8 mouse cellular contexts compared by ENCODE assay signal in genomic region chrX:71052481-71053216, GRCm38 (mm10). TPM values are rescaled to one million over a fixed set of nuclear protein-coding genes. Genes with fewer than 3 reads are reported as not detected.
A peak's percentile ranks its signal among the peaks of the same experiment; 100 is the strongest.
DNase-seq lines count a peak whose midpoint lies in the region; ATAC-seq and TF ChIP-seq lines count a peak whose summit lies in the region.

No protein-coding gene starts in this region.

- H3K27me3 ChIP-seq in forebrain, embryonic 10.5 days (ENCODE audit: poor library complexity, severe bottlenecking) = peaks cover 66% of the 10 kb centered on the region
- H3K27me3 ChIP-seq in intestine, embryonic 14.5 days (replicated peaks; ENCODE audit: control insufficient read depth, insufficient read depth, low read length) = peaks cover 47% of the 10 kb centered on the region
- no peaks in the 10 kb centered on the region for H3K27me3 ChIP-seq in lung, postnatal 0 days (replicated peaks; ENCODE audit: insufficient read depth, low read length)

- peak; percentile 44 for DNase-seq in cerebellum, adult 11-12 months
- peak; percentile 5 for DNase-seq in MEL-GATA-1-ER (ENCODE audit: extremely low read depth, low read depth)
- DNase-seq in forebrain, embryonic 10.5 days (ENCODE audit: extremely low spot score, low spot score) = no peak
- no peak for DNase-seq in intestine, embryonic 14.5 days (ENCODE audit: low spot score)
- DNase-seq in lung, postnatal 0 days (ENCODE audit: low spot score) = peak; percentile 51
- peak; percentile 13 for DNase-seq in right cerebral cortex, postnatal 4 days
- no peak for DNase-seq in adrenal gland, adult 8-10 months

- no peaks in the 10 kb centered on the region for H3K9me3 ChIP-seq in forebrain, embryonic 10.5 days
- no peaks in the 10 kb centered on the region for H3K9me3 ChIP-seq in intestine, embryonic 14.5 days (ENCODE audit: control insufficient read depth, low read length)
- H3K9me3 ChIP-seq in lung, postnatal 0 days (ENCODE audit: low read length) = no peaks in the 10 kb centered on the region

- no peak overlapping the region for H3K9ac ChIP-seq in intestine, embryonic 14.5 days (ENCODE audit: low read length)
- H3K9ac ChIP-seq in lung, postnatal 0 days (replicated peaks; ENCODE audit: low read depth) = no peak overlapping the region

- peaks cover 32% of the 10 kb centered on the region for H3K4me1 ChIP-seq in forebrain, embryonic 10.5 days
- no peaks in the 10 kb centered on the region for H3K4me1 ChIP-seq in intestine, embryonic 14.5 days (replicated peaks; ENCODE audit: control insufficient read depth, insufficient read depth, low read length)
- H3K4me1 ChIP-seq in lung, postnatal 0 days (ENCODE audit: insufficient read depth, low read depth, low read length) = no peaks in the 10 kb centered on the region

- peak overlapping the region; percentile 89 for H3K27ac ChIP-seq in forebrain, embryonic 10.5 days
- no peak overlapping the region for H3K27ac ChIP-seq in intestine, embryonic 14.5 days (ENCODE audit: low read depth)
- H3K27ac ChIP-seq in lung, postnatal 0 days (ENCODE audit: low read length) = no peak overlapping the region; the same call in 1 of the 2 replicates

- TF ChIP-seq EP300 in lung, postnatal 0 days (IDR thresholded peaks at IDR 0.05) = no peak

- ATAC-seq in cerebellum, adult (ENCODE audit: insufficient number of reproducible peaks, low FRiP score, low TSS enrichment) = no peak
- ATAC-seq in intestine, embryonic 14.5 days (replicated peaks; ENCODE audit: low FRiP score, low TSS enrichment, low read depth) = peak; percentile 55; the same call in 1 of the 2 replicates
- ATAC-seq in lung, postnatal 0 days = peak; percentile 27; the same call in 1 of the 2 replicates

- peak overlapping the region; percentile 60 for H3K4me3 ChIP-seq in forebrain, embryonic 10.5 days
- H3K4me3 ChIP-seq in intestine, embryonic 14.5 days (ENCODE audit: low read depth, low read length) = peak overlapping the region; percentile 45; the same call in 1 of the 2 replicates
- peak overlapping the region; percentile 44; the same call in 1 of the 2 replicates for H3K4me3 ChIP-seq in lung, postnatal 0 days (ENCODE audit: low read depth, low read length)

- WGBS in forebrain, embryonic 10.5 days = 28% methylated on average over 8 of the region's 8 CpGs
- 32% methylated on average over 7 of the region's 8 CpGs for WGBS in intestine, embryonic 14.5 days
- 20% methylated on average over 8 of the region's 8 CpGs for WGBS in lung, postnatal 0 days

- H3K4me2 ChIP-seq in intestine, embryonic 14.5 days (ENCODE audit: low read length) = peak overlapping the region; percentile 64
- H3K4me2 ChIP-seq in lung, postnatal 0 days (replicated peaks; ENCODE audit: low read depth, low read length) = peak overlapping the region; percentile 70

- TF ChIP-seq CTCF in lung, postnatal 0 days (IDR thresholded peaks at IDR 0.05) = no peak

- H3K36me3 ChIP-seq in forebrain, embryonic 10.5 days (replicated peaks) = no peaks in the 10 kb centered on the region
- H3K36me3 ChIP-seq in intestine, embryonic 14.5 days (ENCODE audit: control insufficient read depth, insufficient read depth, low read length) = no peaks in the 10 kb centered on the region
- no peaks in the 10 kb centered on the region for H3K36me3 ChIP-seq in lung, postnatal 0 days (ENCODE audit: insufficient read depth, low read length)

RNA-seq across cellular contexts. Expression of gene Mamld1, which starts 2.6 kb away (rescaled TPM):
- polyA plus RNA-seq in forebrain, embryonic 10.5 days (2016; fragmentation: Nextera tagmentation; extraction: Ambion mirVana) = 4.4 and 5.1 TPM in 2 replicates
- 2.6 and 2.8 TPM in 2 replicates for polyA plus RNA-seq in intestine, embryonic 14.5 days (2014; fragmentation: Nextera tagmentation; extraction: Ambion mirVana)
- polyA plus RNA-seq in lung, postnatal 0 days (2015; fragmentation: Nextera tagmentation; extraction: Ambion mirVana) = 2.4 and 2.5 TPM in 2 replicates
- total RNA-seq in adrenal gland, adult 8-10 months (2022) = 10 to 100 TPM; 11.2 to 50.8 (median 27.6) TPM

Comparison
In these comparisons a context has a peak if more than half of its experiments do, and no peak if none do; other contexts are left out.
1. DNase-seq: peak in cerebellum, adult 11-12 months (single experiment), MEL-GATA-1-ER (single experiment), lung, postnatal 0 days (single experiment) and right cerebral cortex, postnatal 4 days (single experiment); none in forebrain, embryonic 10.5 days (single experiment), intestine, embryonic 14.5 days (single experiment) and adrenal gland, adult 8-10 months (single experiment).
2. Peak in every context shown above with its lines, with median percentiles within 50 percentile points of each other: H3K4me3 ChIP-seq.